Mouse (Mus musculus): ENCODE results near the gene Selenof.

DNA sequence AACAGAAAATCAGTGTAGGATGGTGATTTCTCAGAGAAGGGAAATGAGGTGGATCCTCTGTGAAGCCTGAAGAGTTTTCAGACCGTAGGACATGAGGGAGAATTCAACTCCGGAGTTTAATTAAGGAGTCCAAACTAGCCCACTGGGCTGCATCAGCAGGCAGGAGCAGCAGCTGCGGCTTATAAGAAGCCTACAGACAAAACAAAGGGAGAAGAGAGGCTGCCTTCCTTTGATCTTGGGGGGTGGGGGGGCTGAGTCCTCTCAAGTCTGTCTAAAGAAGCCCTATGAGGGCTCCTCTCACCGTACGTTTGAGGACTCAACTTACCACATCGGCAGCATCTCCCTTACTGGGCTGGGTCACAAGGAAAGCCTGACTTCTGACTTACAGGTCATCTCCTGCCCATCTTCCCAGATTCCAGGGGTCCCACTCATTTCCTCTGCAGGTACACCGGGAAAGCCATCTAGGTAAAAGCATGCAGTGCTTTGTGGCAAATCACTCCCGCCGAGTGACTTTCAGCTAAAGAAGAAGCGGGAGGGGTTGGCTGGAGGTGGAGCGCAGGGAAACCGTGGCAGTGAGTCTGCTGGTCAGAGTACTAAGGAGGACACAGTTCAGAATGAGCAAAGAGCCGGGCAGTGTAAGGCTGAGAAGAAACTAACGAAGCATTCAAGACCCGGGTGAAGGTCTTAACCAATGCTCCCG is 13.3 kb upstream of the Selenof start:
- no peak for TF ChIP-seq POLR2A (IDR thresholded peaks at IDR 0.05; ENCODE audit: insufficient read depth, low read depth, low read length)
- no peak for TF ChIP-seq CTCF (IDR thresholded peaks at IDR 0.05; ENCODE audit: insufficient read depth, low read depth, low read length)

Data from olfactory bulb, adult 2 months (tissue).